Mouse (Mus musculus): ENCODE measurements at regions not wholly inside any gene's neighbourhood (a gene's known extent, or its start where the extent isn't known, plus 50 kb on each side); places are given as distances from the start of the nearest gene placed in this dataset.
"Not testable (repeated sequence)": the region's sequence is repeated elsewhere in the genome, so short reads cannot be mapped to it uniquely, and the experiment has no call there.

- H3K27me3 ChIP-seq (ENCODE audit: control insufficient read depth, insufficient read depth, low read length), result no peaks in the 10 kb centered on the region
- no peaks in the 10 kb centered on the region for H3K4me1 ChIP-seq (ENCODE audit: control insufficient read depth, insufficient read depth, low read length)
- 80% methylated on average over 5 of the region's 5 CpGs for WGBS
- H3K4me3 ChIP-seq (ENCODE audit: insufficient read depth, low read depth, low read length), result no peak overlapping the region
- H3K36me3 ChIP-seq (ENCODE audit: control insufficient read depth, insufficient read depth, low read length), result no peaks in the 10 kb centered on the region
- no peak for TF ChIP-seq CTCF (IDR thresholded peaks at IDR 0.05; ENCODE audit: low read depth, low read length)
- H3K27ac ChIP-seq (replicated peaks; ENCODE audit: insufficient read depth, low read depth, low read length), result no peak overlapping the region
- H3K79me2 ChIP-seq (ENCODE audit: control insufficient read depth, insufficient read depth, low read length), result no peaks in the 10 kb centered on the region
- H3K9ac ChIP-seq (ENCODE audit: low read depth, low read length), result no peak overlapping the region
- DNase-seq (ENCODE audit: extremely low read depth, low read depth, low spot score), result no peak
These were observed 291.9 kb upstream of the Api5 start for GRCm38 (mm10) chr2:94729791-94730190.

- no peak overlapping the region for H3K4me3 ChIP-seq (ENCODE audit: insufficient read depth, low read depth, low read length)
- no peaks in the 10 kb centered on the region for H3K36me3 ChIP-seq (ENCODE audit: control insufficient read depth, insufficient read depth, low read length)
- H3K27ac ChIP-seq (replicated peaks; ENCODE audit: insufficient read depth, low read depth, low read length), result no peak overlapping the region
- H3K9ac ChIP-seq (ENCODE audit: low read depth, low read length), result no peak overlapping the region
- H3K4me1 ChIP-seq (ENCODE audit: control insufficient read depth, insufficient read depth, low read length), result no peaks in the 10 kb centered on the region
- TF ChIP-seq POLR2A (IDR thresholded peaks at IDR 0.05; ENCODE audit: extremely low read depth, insufficient read depth, low read length) (no peak), CTCF (IDR thresholded peaks at IDR 0.05; ENCODE audit: low read depth, low read length) (no peak)
- no peaks in the 10 kb centered on the region for H3K79me2 ChIP-seq (ENCODE audit: control insufficient read depth, insufficient read depth, low read length)
- no peak for DNase-seq (ENCODE audit: extremely low read depth, low read depth, low spot score)
- 39% methylated on average over 1 of the region's 1 CpGs for WGBS
- no peaks in the 10 kb centered on the region for H3K27me3 ChIP-seq (ENCODE audit: control insufficient read depth, insufficient read depth, low read length)
These were observed 261.4 kb upstream of the Api5 start for GRCm38 (mm10) chr2:94699383-94699782.

- DNase-seq (ENCODE audit: extremely low read depth, low read depth, low spot score), result no peak
These were observed 257.3 kb upstream of the Api5 start for GRCm38 (mm10) chr2:94695212-94695611.

GRCm38 (mm10) chr2:94690560-94690959 lies 252.6 kb upstream of the Api5 start:
- H3K27me3 ChIP-seq (ENCODE audit: control insufficient read depth, insufficient read depth, low read length), result no peaks in the 10 kb centered on the region
- no peak for DNase-seq (ENCODE audit: extremely low read depth, low read depth, low spot score)
- no peak overlapping the region for H3K4me3 ChIP-seq (ENCODE audit: insufficient read depth, low read depth, low read length)
- 61% methylated on average over 4 of the region's 4 CpGs for WGBS
- no peaks in the 10 kb centered on the region for H3K79me2 ChIP-seq (ENCODE audit: control insufficient read depth, insufficient read depth, low read length)
- no peaks in the 10 kb centered on the region for H3K4me1 ChIP-seq (ENCODE audit: control insufficient read depth, insufficient read depth, low read length)
- no peak overlapping the region for H3K9ac ChIP-seq (ENCODE audit: low read depth, low read length)
- TF ChIP-seq CTCF (IDR thresholded peaks at IDR 0.05; ENCODE audit: low read depth, low read length) (no peak), POLR2A (IDR thresholded peaks at IDR 0.05; ENCODE audit: extremely low read depth, insufficient read depth, low read length) (no peak)
- H3K27ac ChIP-seq (replicated peaks; ENCODE audit: insufficient read depth, low read depth, low read length), result no peak overlapping the region
- H3K36me3 ChIP-seq (ENCODE audit: control insufficient read depth, insufficient read depth, low read length), result no peaks in the 10 kb centered on the region

More at GRCm38 (mm10) chr2:94695212-94695611, 257.3 kb upstream of the Api5 start:
- H3K9ac ChIP-seq (ENCODE audit: low read depth, low read length), result no peak overlapping the region
- no peaks in the 10 kb centered on the region for H3K79me2 ChIP-seq (ENCODE audit: control insufficient read depth, insufficient read depth, low read length)
- no peak overlapping the region for H3K27ac ChIP-seq (replicated peaks; ENCODE audit: insufficient read depth, low read depth, low read length)
- no peaks in the 10 kb centered on the region for H3K36me3 ChIP-seq (ENCODE audit: control insufficient read depth, insufficient read depth, low read length)
- no peaks in the 10 kb centered on the region for H3K27me3 ChIP-seq (ENCODE audit: control insufficient read depth, insufficient read depth, low read length)
- no peaks in the 10 kb centered on the region for H3K4me1 ChIP-seq (ENCODE audit: control insufficient read depth, insufficient read depth, low read length)
- no peak overlapping the region for H3K4me3 ChIP-seq (ENCODE audit: insufficient read depth, low read depth, low read length)
- TF ChIP-seq CTCF (IDR thresholded peaks at IDR 0.05; ENCODE audit: low read depth, low read length), result no peak
- TF ChIP-seq POLR2A (IDR thresholded peaks at IDR 0.05; ENCODE audit: extremely low read depth, insufficient read depth, low read length), result no peak
- 67% methylated on average over 3 of the region's 3 CpGs for WGBS

- DNase-seq (ENCODE audit: extremely low read depth, low read depth, low spot score); H3K27ac ChIP-seq (replicated peaks; ENCODE audit: insufficient read depth, low read depth, low read length); H3K27me3 ChIP-seq (ENCODE audit: control insufficient read depth, insufficient read depth, low read length); H3K79me2 ChIP-seq (ENCODE audit: control insufficient read depth, insufficient read depth, low read length); H3K36me3 ChIP-seq (ENCODE audit: control insufficient read depth, insufficient read depth, low read length); H3K4me1 ChIP-seq (ENCODE audit: control insufficient read depth, insufficient read depth, low read length); H3K9ac ChIP-seq (ENCODE audit: low read depth, low read length); H3K4me3 ChIP-seq (ENCODE audit: insufficient read depth, low read depth, low read length): not testable (repeated sequence)
- 94% methylated on average over 2 of the region's 5 CpGs for WGBS
These were observed 247.7 kb upstream of the Api5 start for GRCm38 (mm10) chr2:94685619-94686018.

- DNase-seq (ENCODE audit: extremely low read depth, low read depth, low spot score), result no peak
- Histone ChIP-seq H3K36me3 (ENCODE audit: control insufficient read depth, insufficient read depth, low read length) (no peaks in the 10 kb centered on the region), H3K4me1 (ENCODE audit: control insufficient read depth, insufficient read depth, low read length) (no peaks in the 10 kb centered on the region), H3K27ac (replicated peaks; ENCODE audit: insufficient read depth, low read depth, low read length) (no peak overlapping the region), H3K4me3 (ENCODE audit: insufficient read depth, low read depth, low read length) (no peak overlapping the region), H3K79me2 (ENCODE audit: control insufficient read depth, insufficient read depth, low read length) (no peaks in the 10 kb centered on the region), H3K9ac (ENCODE audit: low read depth, low read length) (no peak overlapping the region), H3K27me3 (ENCODE audit: control insufficient read depth, insufficient read depth, low read length) (no peaks in the 10 kb centered on the region)
- whole genome bisulfite sequencing, result 81% methylated on average over 6 of the region's 6 CpGs
- TF ChIP-seq CTCF (IDR thresholded peaks at IDR 0.05; ENCODE audit: low read depth, low read length) (no peak), POLR2A (IDR thresholded peaks at IDR 0.05; ENCODE audit: extremely low read depth, insufficient read depth, low read length) (no peak)
These were observed 242.3 kb upstream of the Api5 start for GRCm38 (mm10) chr2:94680096-94680765.

All from liver, adult 2 months (tissue).